Mouse (Mus musculus) urinary bladder, postnatal 36 days (tissue): ENCODE measurements at regions not wholly inside any gene's neighbourhood (a gene's known extent, or its start where the extent isn't known, plus 50 kb on each side); places are given as distances from the start of the nearest gene placed in this dataset.

ENCODE experiments used
- DNase-seq, 2 experiments: peaks; one replicate each; pipeline ENCODE4 v3.0.0; 2022; ENCODE audit warnings: low spot score in 2 of 2, mixed read lengths in 1 of 2

DNA sequence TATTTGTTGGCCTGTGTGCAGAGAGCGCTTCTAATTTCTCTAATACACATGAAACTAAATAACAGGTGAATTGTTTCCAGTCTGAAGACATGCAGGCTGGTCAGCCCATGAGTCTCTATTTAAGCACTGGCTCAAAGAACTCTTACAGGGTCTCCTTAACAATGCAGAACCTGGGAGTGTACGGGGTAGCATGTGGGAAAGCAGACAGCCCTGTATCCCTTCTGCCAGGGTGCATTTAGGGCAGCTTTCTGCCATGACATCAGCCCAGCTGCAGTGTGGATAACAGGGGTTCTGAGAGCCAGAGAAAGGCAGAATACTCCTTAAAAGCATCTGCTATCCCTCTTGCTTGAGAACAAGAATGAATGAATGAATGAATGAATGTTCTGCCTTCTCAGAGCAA is 164.7 kb downstream of the Grb14 start:
- no peak for DNase-seq

DNA sequence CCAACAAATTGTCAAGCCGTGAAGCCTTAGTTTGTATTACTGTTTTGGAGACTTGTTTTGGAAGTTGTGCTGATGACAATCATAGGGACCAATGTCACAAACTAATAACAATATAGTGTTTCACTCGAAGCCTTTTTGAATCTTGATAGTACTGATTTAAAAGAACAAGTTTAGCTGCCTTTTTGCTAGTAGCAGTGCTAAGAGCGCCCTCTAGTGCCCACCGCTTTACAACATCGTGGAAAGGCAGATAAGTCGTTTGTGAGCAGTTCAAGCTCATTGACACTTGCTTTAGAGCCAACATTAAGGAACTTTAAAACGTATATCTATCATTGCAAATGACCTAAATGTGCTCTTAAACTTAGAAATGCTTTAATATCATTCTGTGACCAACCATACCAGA is 170.9 kb downstream of the Grb14 start:
- DNase-seq: peak; percentile 37 to 71

DNA sequence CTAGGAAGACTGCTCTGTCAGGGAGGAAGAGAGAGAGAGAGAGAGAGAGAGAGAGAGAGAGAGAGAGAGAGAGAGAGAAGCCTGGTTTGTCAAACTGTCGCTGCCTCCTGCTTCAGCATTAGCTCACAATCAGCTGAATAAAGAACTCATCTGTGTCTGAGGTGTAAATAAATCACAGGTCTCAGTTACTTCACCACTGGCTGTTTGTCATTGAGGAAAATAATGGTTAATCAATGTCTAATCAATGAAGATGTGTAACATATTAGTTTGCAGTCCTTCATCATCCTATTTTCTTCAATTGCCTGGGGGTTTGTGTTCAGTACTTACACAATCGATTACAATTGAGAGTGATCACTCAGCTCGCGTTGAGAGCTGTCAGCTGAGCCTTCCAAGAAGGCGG is 171.9 kb downstream of the Grb14 start:
- DNase-seq: no peak

DNA sequence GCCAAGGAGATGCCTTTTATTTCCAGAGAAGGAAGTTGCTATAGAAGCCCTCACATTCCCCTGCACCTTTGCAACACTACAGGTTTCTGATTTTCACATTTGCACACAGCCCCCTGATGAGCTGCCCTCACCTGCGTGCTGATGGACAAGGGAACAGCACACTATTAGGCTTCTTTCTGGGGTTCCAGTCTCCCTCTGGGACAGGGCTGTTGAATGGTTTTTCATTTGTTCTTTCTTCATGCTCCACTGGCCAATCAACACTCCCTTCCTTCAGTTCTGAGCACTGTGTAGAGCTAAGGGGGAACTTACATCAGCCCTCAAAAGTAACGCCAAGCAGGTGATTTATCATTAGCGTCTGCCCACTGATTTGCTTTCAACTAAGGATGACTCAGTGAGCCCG is 173.7 kb downstream of the Grb14 start:
- no peak for DNase-seq

DNA sequence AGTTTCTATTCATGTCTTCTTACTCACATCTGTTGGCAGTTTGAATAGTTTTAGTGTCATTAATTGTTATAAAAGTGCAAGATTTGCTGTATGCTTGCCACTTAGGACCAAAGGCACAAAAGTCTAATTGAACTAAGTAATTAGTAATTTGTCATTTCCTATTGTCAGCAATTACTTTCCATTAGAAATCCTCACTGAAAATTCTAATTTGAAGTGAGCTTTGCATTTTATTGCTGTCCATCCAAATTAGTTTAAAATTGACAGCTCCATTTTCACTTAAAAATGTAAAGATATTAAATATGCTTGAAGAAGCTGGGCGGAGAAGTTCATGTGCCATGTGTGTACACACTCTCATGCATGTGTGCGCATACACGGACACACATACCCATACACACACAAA is 174.1 kb downstream of the Grb14 start:
- DNase-seq: no peak

DNA sequence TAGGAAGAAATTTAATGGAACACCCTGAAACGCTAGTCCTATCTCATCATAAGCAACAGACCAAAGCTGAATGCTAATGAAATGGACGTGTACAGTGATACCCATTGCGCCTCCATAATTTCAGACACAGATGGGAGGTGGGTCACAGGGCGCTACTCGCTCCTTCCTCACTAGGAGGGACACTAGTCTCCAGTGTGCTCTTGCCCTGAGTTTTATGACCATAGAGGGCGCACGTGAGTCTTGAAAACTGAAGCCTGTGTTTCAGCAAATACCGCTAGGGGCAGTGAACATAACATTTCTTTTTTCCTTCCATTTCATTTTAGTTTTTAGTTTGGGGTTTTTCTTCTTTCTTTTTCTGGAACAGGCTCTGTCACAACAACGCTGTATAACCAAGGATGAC is 200.3 kb downstream of the Grb14 start:
- no peak for DNase-seq

DNA sequence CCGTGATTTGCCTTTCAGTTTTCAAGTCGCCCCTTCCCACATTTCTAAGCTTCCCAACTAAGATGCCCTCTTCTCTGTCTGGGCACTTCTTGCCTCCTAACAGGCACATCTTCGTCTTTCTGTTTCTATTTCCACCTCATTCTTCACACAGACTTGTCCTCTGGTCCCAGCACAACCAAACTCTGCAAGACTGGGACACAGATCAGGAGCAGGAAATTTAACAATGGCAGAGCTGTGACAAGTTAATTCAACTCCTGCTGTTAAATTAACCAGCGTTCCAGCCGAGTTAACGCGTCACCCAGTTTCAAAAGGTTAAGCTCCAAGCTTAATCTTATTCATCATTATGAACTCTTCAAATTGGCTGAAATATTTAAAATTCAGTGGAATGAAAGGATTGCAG is 200.9 kb downstream of the Grb14 start:
- no peak for DNase-seq

DNA sequence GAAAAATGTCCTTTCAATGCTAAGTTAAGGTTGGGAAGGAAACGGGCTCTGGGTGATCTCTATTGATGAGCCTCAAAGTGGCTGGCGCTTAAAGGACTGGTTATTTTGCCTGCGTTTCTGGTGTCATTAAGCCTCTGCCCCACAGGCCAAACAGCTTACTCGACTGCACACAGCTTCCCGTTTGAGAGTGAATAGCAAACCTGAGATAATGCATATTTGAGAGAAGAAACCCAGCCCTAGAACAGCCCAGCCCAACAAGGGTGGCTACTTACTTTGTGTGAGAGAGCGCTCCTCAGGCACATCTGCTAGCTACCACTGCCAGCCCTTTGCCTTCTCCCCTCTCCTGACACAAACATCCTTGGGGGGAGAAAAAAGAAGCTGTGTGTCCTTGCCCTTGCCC is 201.7 kb downstream of the Grb14 start:
- no peak for DNase-seq

DNA sequence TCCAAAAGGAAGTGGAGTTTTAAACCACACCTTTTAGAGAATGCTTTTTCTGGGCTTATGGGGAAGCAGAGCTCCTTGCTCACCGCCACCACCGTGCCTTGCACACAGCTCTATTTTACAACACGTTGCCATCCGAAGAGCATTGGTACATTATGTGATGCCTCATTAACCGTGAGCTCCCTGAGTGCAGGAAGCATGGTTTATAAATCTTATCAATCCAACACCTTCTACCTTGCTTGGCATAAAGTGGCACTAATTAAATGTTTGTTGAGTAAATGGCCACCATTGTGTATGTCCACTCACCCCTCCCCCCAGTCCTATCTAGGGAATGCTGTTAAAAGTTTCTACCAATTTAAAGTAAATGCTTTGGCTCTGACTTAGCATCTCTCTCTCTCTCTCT is 206.6 kb downstream of the Grb14 start:
- no peak for DNase-seq
